Mouse (Mus musculus): ENCODE measurements around the gene Bdh2. TPM values are rescaled to one million over a fixed set of nuclear protein-coding genes. Genes with fewer than 3 reads are reported as not detected.

The Bdh2 gene
- polyA plus RNA-seq, 1 experiment from 2014 or later = 2.4 TPM

GRCm38 (mm10) chr3:135328560-135328959, 47.5 kb downstream of the Bdh2 start:
- WGBS = 48% methylated on average over 3 of the region's 3 CpGs
- H3K9me3 ChIP-seq (ENCODE audit: control insufficient read depth, low read length) = no peaks in the 10 kb centered on the region
- no peak overlapping the region for H3K4me3 ChIP-seq (ENCODE audit: low read depth, low read length)
- ATAC-seq (ENCODE audit: low FRiP score, low TSS enrichment) = no peak
- TF ChIP-seq CTCF (IDR thresholded peaks at IDR 0.05; ENCODE audit: low read depth) (peak; percentile 76), EP300 (optimal IDR thresholded peaks at IDR 0.05) (no peak)
- H3K4me1 ChIP-seq (replicated peaks; ENCODE audit: control insufficient read depth, insufficient read depth) = no peaks in the 10 kb centered on the region
- H3K36me3 ChIP-seq (ENCODE audit: control insufficient read depth, insufficient read depth, low read length) = no peaks in the 10 kb centered on the region
- no peak overlapping the region for H3K4me2 ChIP-seq (replicated peaks; ENCODE audit: low read depth)
- H3K27ac ChIP-seq (replicated peaks) = no peak overlapping the region
- no peak overlapping the region for H3K9ac ChIP-seq (ENCODE audit: low read length)
- no peaks in the 10 kb centered on the region for H3K27me3 ChIP-seq (ENCODE audit: control insufficient read depth, insufficient read depth, low read length)
- DNase-seq (ENCODE audit: low spot score) = peak; percentile 67

- H3K27ac ChIP-seq (replicated peaks) = no peak overlapping the region
- no peaks in the 10 kb centered on the region for H3K9me3 ChIP-seq (ENCODE audit: control insufficient read depth, low read length)
- H3K27me3 ChIP-seq (ENCODE audit: control insufficient read depth, insufficient read depth, low read length) = no peaks in the 10 kb centered on the region
- TF ChIP-seq EP300 (optimal IDR thresholded peaks at IDR 0.05) (no peak), CTCF (IDR thresholded peaks at IDR 0.05; ENCODE audit: low read depth) (no peak)
- ATAC-seq (ENCODE audit: low FRiP score, low TSS enrichment) = no peak
- H3K36me3 ChIP-seq (ENCODE audit: control insufficient read depth, insufficient read depth, low read length) = no peaks in the 10 kb centered on the region
- no peak overlapping the region for H3K4me3 ChIP-seq (ENCODE audit: low read depth, low read length)
- H3K4me1 ChIP-seq (replicated peaks; ENCODE audit: control insufficient read depth, insufficient read depth) = no peaks in the 10 kb centered on the region
- no peak overlapping the region for H3K4me2 ChIP-seq (replicated peaks; ENCODE audit: low read depth)
- no peak for DNase-seq (ENCODE audit: low spot score)
- H3K9ac ChIP-seq (ENCODE audit: low read length) = no peak overlapping the region
Measured at GRCm38 (mm10) chr3:135332691-135333090, 51.7 kb downstream of the Bdh2 start.

DNA sequence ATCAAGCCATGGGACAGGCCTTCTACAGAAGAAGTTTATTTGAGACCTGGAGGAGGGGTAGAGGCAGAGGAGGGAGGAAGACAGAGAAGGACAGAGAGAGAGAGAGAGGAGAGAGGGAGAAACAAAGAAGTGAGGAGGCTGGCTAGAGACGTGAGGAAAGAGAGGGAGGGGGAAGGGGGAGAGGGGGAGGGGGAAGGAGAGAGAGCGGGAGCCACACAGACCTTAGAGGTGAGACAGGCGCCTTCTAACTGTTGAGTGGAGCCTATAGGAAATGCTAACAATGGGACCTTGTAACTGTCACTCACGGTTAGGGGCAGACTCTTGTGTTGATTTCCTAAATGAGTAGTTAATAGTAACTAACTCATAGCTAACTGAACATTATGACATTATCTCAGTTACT, 52.7 kb downstream of the Bdh2 start:
- no peaks in the 10 kb centered on the region for H3K27me3 ChIP-seq (ENCODE audit: control insufficient read depth, insufficient read depth, low read length)
- H3K36me3 ChIP-seq (ENCODE audit: control insufficient read depth, insufficient read depth, low read length) = no peaks in the 10 kb centered on the region
- TF ChIP-seq CTCF (IDR thresholded peaks at IDR 0.05; ENCODE audit: low read depth) (no peak), EP300 (optimal IDR thresholded peaks at IDR 0.05) (no peak)
- DNase-seq (ENCODE audit: low spot score) (no peak), ATAC-seq (ENCODE audit: low FRiP score, low TSS enrichment) (no peak)
- no peaks in the 10 kb centered on the region for H3K4me1 ChIP-seq (replicated peaks; ENCODE audit: control insufficient read depth, insufficient read depth)
- H3K9me3 ChIP-seq (ENCODE audit: control insufficient read depth, low read length) = no peaks in the 10 kb centered on the region
- H3K4me2 ChIP-seq (replicated peaks; ENCODE audit: low read depth) = no peak overlapping the region
- no peak overlapping the region for H3K27ac ChIP-seq (replicated peaks)
- H3K9ac ChIP-seq (ENCODE audit: low read length) = no peak overlapping the region
- no peak overlapping the region for H3K4me3 ChIP-seq (ENCODE audit: low read depth, low read length)
- 46% methylated on average over 4 of the region's 4 CpGs for WGBS

DNA sequence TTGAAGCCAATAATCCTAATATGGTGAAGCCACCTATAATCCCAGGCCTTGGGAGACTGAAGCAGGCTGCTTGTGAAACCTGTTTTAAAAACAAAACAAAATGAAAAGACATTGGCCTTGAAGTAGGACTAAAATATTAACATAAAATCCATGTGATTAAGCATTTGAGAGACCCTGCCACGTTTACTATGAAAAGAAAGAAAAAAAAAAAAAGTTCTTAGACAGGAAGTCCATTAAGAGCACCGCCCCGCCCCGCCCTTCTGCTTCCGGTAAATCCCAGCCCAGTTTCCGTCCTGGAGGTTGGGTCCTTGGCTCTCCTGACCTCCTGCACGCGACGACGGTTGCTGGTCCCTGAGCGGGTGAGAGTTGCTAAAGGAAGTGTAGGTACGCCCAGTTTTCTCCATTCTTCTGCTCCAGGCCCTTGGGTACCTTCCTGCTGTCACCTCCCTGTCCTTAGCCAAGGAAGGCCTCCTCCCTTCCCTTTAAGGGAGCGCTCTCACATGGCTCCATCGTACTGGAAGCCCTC, 66.8 kb downstream of the Bdh2 start, which contains the start of gene Slc9b1:
Gene Slc9b1, plus strand, starts transcription at position 291 of the 526 bp plus-strand sequence.
- Histone ChIP-seq H3K4me3 (ENCODE audit: low read depth, low read length) (no peak within 1 kb of the TSS), H3K4me1 (replicated peaks; ENCODE audit: control insufficient read depth, insufficient read depth) (no peaks in the 10 kb centered on the region), H3K4me2 (replicated peaks; ENCODE audit: low read depth) (no peak within 1 kb of the TSS), H3K9ac (ENCODE audit: low read length) (no peak within 1 kb of the TSS), H3K27me3 (ENCODE audit: control insufficient read depth, insufficient read depth, low read length) (no peaks in the 10 kb centered on the region), H3K36me3 (ENCODE audit: control insufficient read depth, insufficient read depth, low read length) (no peaks in the 10 kb centered on the region), H3K9me3 (ENCODE audit: control insufficient read depth, low read length) (no peaks in the 10 kb centered on the region), H3K27ac (replicated peaks) (no peak within 1 kb of the TSS)
- no peak for TF ChIP-seq EP300 (optimal IDR thresholded peaks at IDR 0.05)
- TF ChIP-seq CTCF (IDR thresholded peaks at IDR 0.05; ENCODE audit: low read depth) = no peak
- ATAC-seq (ENCODE audit: low FRiP score, low TSS enrichment) = no peak
- 69% methylated on average over 14 of the region's 14 CpGs for WGBS
- DNase-seq (ENCODE audit: low spot score) = no peak

- H3K4me3 ChIP-seq (ENCODE audit: low read depth, low read length) = no peak overlapping the region
- DNase-seq (ENCODE audit: low spot score) = no peak
- no peaks in the 10 kb centered on the region for H3K4me1 ChIP-seq (replicated peaks; ENCODE audit: control insufficient read depth, insufficient read depth)
- no peaks in the 10 kb centered on the region for H3K9me3 ChIP-seq (ENCODE audit: control insufficient read depth, low read length)
- no peak overlapping the region for H3K27ac ChIP-seq (replicated peaks)
- TF ChIP-seq CTCF (IDR thresholded peaks at IDR 0.05; ENCODE audit: low read depth) (no peak), EP300 (optimal IDR thresholded peaks at IDR 0.05) (no peak)
- ATAC-seq (ENCODE audit: low FRiP score, low TSS enrichment) = no peak
- no peaks in the 10 kb centered on the region for H3K27me3 ChIP-seq (ENCODE audit: control insufficient read depth, insufficient read depth, low read length)
- no peak overlapping the region for H3K9ac ChIP-seq (ENCODE audit: low read length)
- no peak overlapping the region for H3K4me2 ChIP-seq (replicated peaks; ENCODE audit: low read depth)
- H3K36me3 ChIP-seq (ENCODE audit: control insufficient read depth, insufficient read depth, low read length) = no peaks in the 10 kb centered on the region
Measured at GRCm38 (mm10) chr3:135349022-135349421, 68.0 kb downstream of the Bdh2 start.

GRCm38 (mm10) chr3:135351857-135352256, 70.8 kb downstream of the Bdh2 start:
- TF ChIP-seq EP300 (optimal IDR thresholded peaks at IDR 0.05) (no peak), CTCF (IDR thresholded peaks at IDR 0.05; ENCODE audit: low read depth) (no peak)
- Histone ChIP-seq H3K27me3 (ENCODE audit: control insufficient read depth, insufficient read depth, low read length) (no peaks in the 10 kb centered on the region), H3K36me3 (ENCODE audit: control insufficient read depth, insufficient read depth, low read length) (no peaks in the 10 kb centered on the region), H3K4me1 (replicated peaks; ENCODE audit: control insufficient read depth, insufficient read depth) (no peaks in the 10 kb centered on the region), H3K9me3 (ENCODE audit: control insufficient read depth, low read length) (no peaks in the 10 kb centered on the region), H3K4me3 (ENCODE audit: low read depth, low read length) (no peak overlapping the region), H3K27ac (replicated peaks) (no peak overlapping the region), H3K9ac (ENCODE audit: low read length) (no peak overlapping the region), H3K4me2 (replicated peaks; ENCODE audit: low read depth) (no peak overlapping the region)
- WGBS = 88% methylated on average over 3 of the region's 3 CpGs
- ATAC-seq (ENCODE audit: low FRiP score, low TSS enrichment) (no peak), DNase-seq (ENCODE audit: low spot score) (no peak)

Other genes with a start within 250 kb of the Bdh2 start
- gene Cenpe, start 68.7 kb upstream of the Bdh2 start, polyA plus RNA-seq (2015; fragmentation: Nextera tagmentation; extraction: Ambion mirVana) = 3.9 and 4.8 TPM in 2 replicates
- gene Slc9b2, start 26.5 kb downstream of the Bdh2 start, polyA plus RNA-seq (2015; fragmentation: Nextera tagmentation; extraction: Ambion mirVana) = 6.0 and 6.9 TPM in 2 replicates
- 0.07 and 0.08 TPM in 2 replicates for gene Slc9b1, start 66.8 kb downstream of the Bdh2 start, polyA plus RNA-seq (2015; fragmentation: Nextera tagmentation; extraction: Ambion mirVana)
- gene Cisd2, start 142.7 kb downstream of the Bdh2 start, polyA plus RNA-seq (2015; fragmentation: Nextera tagmentation; extraction: Ambion mirVana) = 34.2 and 35.5 TPM in 2 replicates
- gene Ube2d3, start 156.9 kb downstream of the Bdh2 start, polyA plus RNA-seq (2015; fragmentation: Nextera tagmentation; extraction: Ambion mirVana) = 420 and 430 TPM in 2 replicates
- gene Manba, start 204.4 kb downstream of the Bdh2 start, polyA plus RNA-seq (2015; fragmentation: Nextera tagmentation; extraction: Ambion mirVana) = 11.8 and 12.8 TPM in 2 replicates

Data from stomach, postnatal 0 days (tissue).